Mouse (Mus musculus) monocyte, adult 5-6 weeks (primary cell): ENCODE measurements around the gene Nedd1. TPM values are rescaled to one million over a fixed set of nuclear protein-coding genes. Genes with fewer than 3 reads are reported as not detected.

Experiments used
- ATAC-seq: fragments of 153-309, 156-312 bp; replicated peaks from 2 replicates; pipeline ENCODE4 v1.8.0; 2017; ENCODE audit warnings: mild to moderate bottlenecking; ENCODE audit not compliant: low TSS enrichment, insufficient number of reproducible peaks, severe bottlenecking, poor library complexity, low FRiP score
- total RNA-seq: library from RNA; stranded (forward); fragments of 200-1000, 200-491, 200-594 nt; gene quantifications from 3 replicates; pipeline ENCODE4 v1.2.3, GENCODE M21; 2017

The Nedd1 gene
- total RNA-seq, result 18.4 to 26.3 TPM (median 22.5 TPM) in 3 replicates

GRCm38 (mm10) chr10:92721771-92722619 lies at the start of gene Nedd1:
Nedd1 (minus strand) TSS chr10:92722420.
- ATAC-seq, result peak; percentile 93

GRCm38 (mm10) chr10:92754359-92754758 lies 32.1 kb upstream of the Nedd1 start:
- no peak for ATAC-seq

GRCm38 (mm10) chr10:92730339-92730738 lies 8.1 kb upstream of the Nedd1 start:
- ATAC-seq, result no peak

- ATAC-seq, result no peak
Observed at GRCm38 (mm10) chr10:92728723-92729122, 6.5 kb upstream of the Nedd1 start.

- no peak for ATAC-seq
Observed at GRCm38 (mm10) chr10:92722620-92722988, 384 bp upstream of the Nedd1 start.

GRCm38 (mm10) chr10:92699032-92699431 lies 23.2 kb downstream of the Nedd1 start:
- no peak for ATAC-seq

GRCm38 (mm10) chr10:92675056-92675455 lies 47.2 kb downstream of the Nedd1 start:
- no peak for ATAC-seq

GRCm38 (mm10) chr10:92671906-92672305 lies 50.3 kb downstream of the Nedd1 start:
- no peak for ATAC-seq

GRCm38 (mm10) chr10:92665287-92665686 lies 56.9 kb downstream of the Nedd1 start:
- ATAC-seq, result no peak

- ATAC-seq, result no peak
Observed at GRCm38 (mm10) chr10:92653266-92653665, 69.0 kb downstream of the Nedd1 start.

- no peak for ATAC-seq
Observed at GRCm38 (mm10) chr10:92652399-92652920, 69.8 kb downstream of the Nedd1 start.

GRCm38 (mm10) chr10:92651266-92651665 lies 71.0 kb downstream of the Nedd1 start:
- no peak for ATAC-seq

GRCm38 (mm10) chr10:92649096-92649495 lies 73.1 kb downstream of the Nedd1 start:
- no peak for ATAC-seq

- ATAC-seq, result no peak
Observed at GRCm38 (mm10) chr10:92647691-92648090, 74.5 kb downstream of the Nedd1 start.

GRCm38 (mm10) chr10:92643995-92644394 lies 78.2 kb downstream of the Nedd1 start:
- no peak for ATAC-seq

- no peak for ATAC-seq
Observed at GRCm38 (mm10) chr10:92641032-92641431, 81.2 kb downstream of the Nedd1 start.
